Mouse (Mus musculus) layer of hippocampus, postnatal 14 days (tissue): Measurements from ENCODE around the gene Slc7a5. TPM values are rescaled to one million over a fixed set of nuclear protein-coding genes. Genes with fewer than 3 reads are reported as not detected.

ENCODE experiments used
- DNase-seq, 2 experiments: peaks; one replicate each; pipeline ENCODE4 v3.0.0; 2021 to 2022; ENCODE audit warnings: low spot score in 2 of 2, mixed read lengths in 1 of 2
- total RNA-seq, 2 experiments: library from RNA; stranded (reverse); gene quantifications; 2 replicates each; pipeline ENCODE4 v1.2.3; 2021

Gene Slc7a5
- total RNA-seq, 2 experiments from 2014 or later: 133 to 140 TPM

GRCm38 (mm10) chr8:121885433-121885832, 22.1 kb downstream of the Slc7a5 start:
- DNase-seq: peak in 1 of 2 experiments; percentile 54

- no peak for DNase-seq
These were observed 22.5 kb downstream of the Slc7a5 start for GRCm38 (mm10) chr8:121885001-121885400.

- DNase-seq: no peak
These were observed 23.3 kb downstream of the Slc7a5 start for GRCm38 (mm10) chr8:121884181-121884580.

GRCm38 (mm10) chr8:121881921-121882320, 25.6 kb downstream of the Slc7a5 start:
- no peak for DNase-seq

- DNase-seq: no peak
These were observed 26.7 kb downstream of the Slc7a5 start for GRCm38 (mm10) chr8:121880818-121881217.

- no peak for DNase-seq
These were observed 27.8 kb downstream of the Slc7a5 start for GRCm38 (mm10) chr8:121879712-121880111.

- no peak for DNase-seq
These were observed 29.5 kb downstream of the Slc7a5 start for GRCm38 (mm10) chr8:121877828-121878480.

- DNase-seq: no peak
These were observed 30.3 kb downstream of the Slc7a5 start for GRCm38 (mm10) chr8:121877212-121877611.

- no peak for DNase-seq
These were observed 32.0 kb downstream of the Slc7a5 start for GRCm38 (mm10) chr8:121875517-121875916.

- DNase-seq: no peak
These were observed 32.4 kb downstream of the Slc7a5 start for GRCm38 (mm10) chr8:121875045-121875444.

- no peak for DNase-seq
These were observed 33.5 kb downstream of the Slc7a5 start for GRCm38 (mm10) chr8:121874031-121874430.

GRCm38 (mm10) chr8:121871833-121872440, 35.6 kb downstream of the Slc7a5 start:
- no peak for DNase-seq

- DNase-seq: no peak
These were observed 37.3 kb downstream of the Slc7a5 start for GRCm38 (mm10) chr8:121870190-121870589.

- no peak for DNase-seq
These were observed 38.6 kb downstream of the Slc7a5 start for GRCm38 (mm10) chr8:121868896-121869295.

GRCm38 (mm10) chr8:121868196-121868595, 39.3 kb downstream of the Slc7a5 start:
- DNase-seq: no peak

GRCm38 (mm10) chr8:121865356-121865755, 42.1 kb downstream of the Slc7a5 start:
- no peak for DNase-seq

- no peak for DNase-seq
These were observed 45.5 kb downstream of the Slc7a5 start for GRCm38 (mm10) chr8:121861806-121862548.

GRCm38 (mm10) chr8:121861276-121861675, 46.2 kb downstream of the Slc7a5 start:
- no peak for DNase-seq

- DNase-seq: no peak
These were observed 49.7 kb downstream of the Slc7a5 start for GRCm38 (mm10) chr8:121857747-121858146.

- no peak for DNase-seq
These were observed 50.2 kb downstream of the Slc7a5 start for GRCm38 (mm10) chr8:121857331-121857730.

GRCm38 (mm10) chr8:121856071-121856746, 51.3 kb downstream of the Slc7a5 start:
- no peak for DNase-seq

- DNase-seq: no peak
These were observed 53.9 kb downstream of the Slc7a5 start for GRCm38 (mm10) chr8:121853586-121853985.
